Mouse (Mus musculus): ENCODE measurements around the gene Lyar.

- TF ChIP-seq CTCF (IDR thresholded peaks at IDR 0.05), result peak; percentile 91
- TF ChIP-seq POLR2A (IDR thresholded peaks at IDR 0.05; ENCODE audit: insufficient read depth, low read depth, low read length), result no peak
- TF ChIP-seq EP300 (IDR thresholded peaks at IDR 0.05; ENCODE audit: insufficient read depth, low read depth, low read length), result peak; percentile 80
Observed at GRCm38 (mm10) chr5:38197482-38197823, 22.8 kb upstream of the Lyar start.
